Mouse (Mus musculus) intestine, postnatal 0 days (tissue): ENCODE measurements around the gene Il4i1. TPM values are rescaled to one million over a fixed set of nuclear protein-coding genes. Genes with fewer than 3 reads are reported as not detected.
A peak's percentile ranks its signal among the peaks of the same experiment; 100 is the strongest.

Experiments used
- ATAC-seq: fragments of 200-750 bp; cut with Nextera tagmentation; 2 replicates; pipeline ENCODE4 v1.8.0; 2017; ENCODE audit warnings: mild to moderate bottlenecking, moderate TSS enrichment, moderate library complexity
- H3K27ac ChIP-seq: fragments of 300-500 bp; sonication (generic); 2 replicates; pipeline ENCODE4 v1.5.1; 2014; ENCODE audit warnings: mild to moderate bottlenecking, low read depth, low read length, moderate library complexity
- H3K27me3 ChIP-seq: fragments of 300-500 bp; sonication (generic); replicated peaks from 2 replicates; pipeline ENCODE4 v1.6.1; 2014; ENCODE audit warnings: low read length, mixed read lengths; ENCODE audit not compliant: control insufficient read depth, insufficient read depth
- H3K36me3 ChIP-seq: fragments of 300-500 bp; sonication (generic); 2 replicates; pipeline ENCODE4 v1.6.1; 2014; ENCODE audit warnings: mild to moderate bottlenecking, moderate library complexity; ENCODE audit not compliant: control insufficient read depth, insufficient read depth
- H3K4me1 ChIP-seq: fragments of 300-500 bp; sonication (generic); replicated peaks from 2 replicates; pipeline ENCODE4 v1.6.1; 2014; ENCODE audit warnings: antibody characterized with exemption, low read length, mixed read lengths; ENCODE audit not compliant: control insufficient read depth, insufficient read depth
- H3K4me2 ChIP-seq: fragments of 300-500 bp; sonication (generic); replicated peaks from 2 replicates; pipeline ENCODE4 v1.6.1; 2014; ENCODE audit warnings: low read depth, mild to moderate bottlenecking, moderate library complexity
- H3K4me3 ChIP-seq: fragments of 300-500 bp; sonication (generic); 2 replicates; pipeline ENCODE4 v1.5.1; 2014; ENCODE audit warnings: low read depth, low read length
- H3K9ac ChIP-seq: fragments of 300-500 bp; sonication (generic); 2 replicates; pipeline ENCODE4 v1.6.1; 2014; ENCODE audit warnings: mild to moderate bottlenecking, low read depth, low read length
- H3K9me3 ChIP-seq: fragments of 300-500 bp; sonication (generic); 2 replicates; pipeline ENCODE4 v1.6.1; 2016; ENCODE audit warnings: mixed run types; ENCODE audit not compliant: control insufficient read depth
- CTCF ChIP-seq: sonication (generic); IDR thresholded peaks from 2 replicates; pipeline ENCODE4 v1.5.1; 2016; ENCODE audit warnings: low read depth, mild to moderate bottlenecking, control low read depth, antibody characterized with exemption, moderate library complexity
- WGBS: fragments of 180-500 bp; shearing (Covaris S2); extraction: QIAGEN DNeasy Blood & Tissue Kit; methylation state at CpG from one replicate; pipeline ENCODE4 v1.1.7; 2014; 5-methylcytosine and 5-hydroxymethylcytosine counted together
- polyA plus RNA-seq: library from polyadenylated mRNA; unstranded; fragments of >200 nt; fragmentation: Nextera tagmentation; extraction: Ambion mirVana; gene quantifications from 2 replicates; pipeline ENCODE4 v1.2.1, GENCODE M21; 2015

Il4i1 gene
- polyA plus RNA-seq, 1 experiment from 2014 or later, result 0.82 TPM

DNA sequence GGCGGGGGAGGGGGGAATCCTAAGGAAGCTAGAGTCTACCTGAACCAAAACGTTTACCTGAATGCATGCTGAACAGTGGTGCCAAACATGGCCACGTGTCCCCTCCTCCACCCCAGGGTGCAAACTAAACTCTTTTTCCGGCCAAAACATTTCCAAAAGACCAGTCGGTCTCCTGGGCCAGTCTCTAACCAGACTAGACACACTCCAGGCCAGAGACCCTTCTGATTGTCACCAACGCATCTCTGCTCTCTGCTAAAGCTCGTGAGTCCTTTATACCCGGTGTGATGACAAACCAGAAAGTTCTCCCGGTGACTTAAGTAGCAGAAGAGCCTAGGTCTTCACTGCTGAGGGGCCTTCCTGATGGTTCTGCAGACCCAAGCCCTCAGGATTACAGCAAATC is 51.6 kb downstream of the Il4i1 start:
- WGBS, result 41% methylated on average over 9 of the region's 9 CpGs
- H3K9ac ChIP-seq, result no peak overlapping the region
- peaks cover 27% of the 10 kb centered on the region for H3K4me1 ChIP-seq
- ATAC-seq, result no peak
- no peaks in the 10 kb centered on the region for H3K9me3 ChIP-seq
- no peak for TF ChIP-seq CTCF
- H3K4me2 ChIP-seq, result peak overlapping the region; percentile 79
- H3K4me3 ChIP-seq, result peak overlapping the region; percentile 86
- no peak overlapping the region for H3K27ac ChIP-seq
- H3K36me3 ChIP-seq, result peaks cover 25% of the 10 kb centered on the region
- no peaks in the 10 kb centered on the region for H3K27me3 ChIP-seq

DNA sequence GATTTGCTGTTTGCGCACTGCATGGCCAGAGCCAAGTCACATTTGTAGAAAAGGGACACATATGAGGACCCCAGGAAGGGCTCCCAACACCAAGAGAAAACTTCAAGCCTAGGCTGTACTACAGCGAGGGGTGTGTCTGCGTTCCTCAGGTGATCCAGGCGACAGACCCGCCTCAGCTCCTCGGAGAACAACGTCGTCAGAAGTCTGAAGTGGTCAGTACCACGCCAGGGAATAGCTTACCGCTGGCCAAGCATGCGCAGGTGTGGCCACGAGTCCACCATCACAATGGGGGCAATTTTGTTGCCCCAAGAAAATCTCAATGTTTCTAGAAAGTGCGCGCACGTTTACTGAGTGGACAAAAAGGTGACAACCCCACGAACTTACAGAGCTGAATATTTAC is 52.3 kb downstream of the Il4i1 start:
- Histone ChIP-seq H3K27ac (peak overlapping the region; percentile 98), H3K9me3 (no peaks in the 10 kb centered on the region), H3K4me1 (peaks cover 27% of the 10 kb centered on the region), H3K27me3 (no peaks in the 10 kb centered on the region), H3K4me2 (peak overlapping the region; percentile 79), H3K36me3 (peaks cover 18% of the 10 kb centered on the region), H3K4me3 (peak overlapping the region; percentile 86), H3K9ac (peak overlapping the region; percentile 95; the same call in 1 of the 2 replicates)
- WGBS, result 6% methylated on average over 16 of the region's 16 CpGs
- no peak for ATAC-seq
- no peak for TF ChIP-seq CTCF

DNA sequence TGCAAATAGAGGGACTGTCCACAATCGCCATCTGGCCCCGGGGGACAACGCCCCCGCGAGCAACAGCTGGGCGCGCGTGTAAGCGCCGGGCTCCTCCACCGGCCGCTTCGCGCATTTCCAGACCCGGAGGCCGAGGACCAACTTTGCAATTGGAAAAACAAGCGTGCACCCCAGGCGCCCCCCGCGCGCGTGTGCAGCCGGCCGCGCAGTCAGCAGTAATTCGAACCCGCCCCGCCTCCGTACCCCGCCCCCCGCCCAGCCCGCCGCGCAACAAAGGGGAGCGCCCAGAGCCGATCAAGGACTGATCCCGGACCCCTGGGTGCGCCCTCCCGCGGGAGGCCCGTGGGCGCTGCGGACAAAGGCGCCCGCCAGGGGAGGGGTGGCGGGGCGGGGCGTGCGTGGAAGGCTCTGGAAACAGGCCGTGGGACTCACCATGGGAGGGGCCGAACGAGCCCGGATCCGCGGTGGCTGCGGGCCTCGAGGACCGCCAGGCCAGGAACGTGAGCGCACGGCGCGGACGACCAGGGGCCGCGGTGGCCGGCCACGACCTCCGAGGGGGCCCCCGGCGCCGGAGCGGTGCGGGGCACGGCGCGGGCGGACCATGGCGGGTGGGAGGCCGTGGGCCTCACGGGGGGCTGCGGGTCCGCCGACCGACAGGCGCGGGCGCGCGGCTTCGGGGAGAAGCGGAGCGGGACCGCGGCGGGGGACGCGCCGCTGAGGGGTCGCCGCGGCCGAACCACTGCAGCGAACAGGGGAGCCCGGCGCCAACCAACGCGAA is 52.9 kb downstream of the Il4i1 start:
- Histone ChIP-seq H3K9ac (peak overlapping the region; percentile 95), H3K27ac (peak overlapping the region; percentile 98), H3K4me2 (peak overlapping the region; percentile 79), H3K27me3 (no peaks in the 10 kb centered on the region), H3K9me3 (no peaks in the 10 kb centered on the region), H3K4me3 (peak overlapping the region; percentile 86), H3K4me1 (peaks cover 27% of the 10 kb centered on the region), H3K36me3 (peaks cover 12% of the 10 kb centered on the region)
- TF ChIP-seq CTCF, result no peak
- under 1% methylated on average over 88 of the region's 108 CpGs for WGBS
- peak; percentile 34 for ATAC-seq

DNA sequence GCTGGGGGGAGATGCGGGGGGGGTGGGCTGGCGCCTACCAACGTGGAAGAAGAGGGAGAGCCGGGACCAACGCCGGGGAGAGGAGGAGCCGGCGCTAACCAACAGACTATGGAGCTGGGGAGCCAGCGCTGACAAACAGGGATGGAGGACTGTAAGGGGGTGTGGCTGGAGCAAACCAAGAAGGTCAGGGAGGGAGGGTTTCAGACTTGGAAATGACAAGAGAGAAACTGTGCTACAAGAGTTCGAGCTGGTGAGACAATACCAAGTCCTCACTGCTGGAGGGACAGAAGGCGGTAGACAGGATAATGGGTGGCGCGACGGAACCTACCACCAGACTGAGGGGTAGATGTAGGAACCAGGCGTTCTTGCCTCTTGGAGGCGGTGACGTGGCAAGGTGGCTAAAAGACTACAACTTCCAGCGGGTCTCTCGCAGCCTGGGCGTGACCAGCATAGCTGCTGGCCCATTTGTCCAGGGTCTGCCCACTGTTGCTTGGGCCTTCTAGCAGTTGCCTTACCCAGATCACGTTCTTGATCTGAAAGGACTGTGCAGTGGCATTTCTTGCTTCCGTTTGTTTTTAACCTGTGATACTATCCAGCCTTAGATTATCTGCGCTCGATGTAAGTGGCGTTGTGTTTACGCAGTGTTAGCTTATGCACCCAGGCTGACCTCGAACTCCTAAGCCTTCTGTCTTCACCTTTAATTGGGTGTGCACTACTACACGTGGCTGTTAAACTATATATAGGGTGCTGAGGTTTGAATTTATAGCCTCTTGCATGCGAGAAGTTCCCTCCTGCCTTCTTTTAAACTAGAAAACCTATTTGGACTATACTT is 53.7 kb downstream of the Il4i1 start, which contains the start of gene Ptov1:
Ptov1 (minus strand) TSS at position 92 of the 832 bp plus-strand sequence.
- Histone ChIP-seq H3K27ac (peak within 1 kb of the TSS; percentile 98), H3K4me3 (peak within 1 kb of the TSS; percentile 86), H3K9me3 (no peaks in the 10 kb centered on the region), H3K36me3 (peaks cover 4% of the 10 kb centered on the region), H3K9ac (peak within 1 kb of the TSS; percentile 95), H3K4me1 (peaks cover 27% of the 10 kb centered on the region), H3K27me3 (no peaks in the 10 kb centered on the region), H3K4me2 (peak within 1 kb of the TSS; percentile 79)
- ATAC-seq, result peak; percentile 89
- WGBS, result 3% methylated on average over 29 of the region's 29 CpGs
- peak; percentile 20; the same call in 1 of the 2 replicates for TF ChIP-seq CTCF

DNA sequence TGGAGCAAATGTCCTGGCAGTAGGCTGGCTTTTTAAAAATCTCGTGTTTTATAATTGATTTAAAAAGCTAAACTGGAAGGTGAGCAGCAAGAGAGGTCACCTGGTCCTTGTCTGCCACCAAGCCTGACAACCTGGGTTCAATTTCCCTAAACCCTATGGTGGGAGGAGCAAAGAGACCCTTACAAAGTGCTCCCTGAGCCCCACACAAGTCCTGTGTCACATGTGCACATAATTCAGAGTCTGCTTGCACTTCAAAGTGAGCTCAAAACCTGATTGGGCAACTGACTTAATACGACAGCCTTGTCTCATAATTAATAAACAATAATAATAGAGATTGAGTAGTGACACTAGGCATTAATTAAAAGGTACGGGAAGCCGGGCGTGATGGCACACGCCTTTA is 54.4 kb downstream of the Il4i1 start:
- H3K9ac ChIP-seq, result no peak overlapping the region
- WGBS, result 82% methylated on average over 6 of the region's 6 CpGs

DNA sequence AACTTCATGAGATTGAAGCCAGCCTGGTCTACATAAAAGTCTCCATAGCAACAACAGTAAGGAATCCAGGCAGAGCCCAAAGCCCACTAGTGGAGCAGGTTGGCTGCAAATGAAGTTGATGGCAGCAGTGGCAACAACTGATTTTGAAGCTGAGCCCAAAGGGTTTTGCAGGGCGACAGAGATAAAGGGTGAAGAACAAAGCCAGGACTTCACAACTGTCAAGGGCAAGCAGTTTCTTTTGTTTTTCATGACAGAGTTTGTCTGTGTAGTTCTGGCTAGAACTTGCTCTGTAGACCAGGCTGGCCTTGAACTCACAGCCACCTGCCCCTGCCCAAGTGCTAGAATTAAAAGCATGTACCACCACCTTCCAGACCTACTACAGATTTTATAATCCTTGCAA is 55.0 kb downstream of the Il4i1 start:
- Histone ChIP-seq H3K4me3 (no peak overlapping the region), H3K27ac (no peak overlapping the region), H3K27me3 (no peaks in the 10 kb centered on the region), H3K4me1 (peaks cover 18% of the 10 kb centered on the region), H3K4me2 (no peak overlapping the region), H3K36me3 (0 out of 2 replicates have a peak, but pooled peaks cover under 1% of the 10 kb centered on the region), H3K9me3 (no peaks in the 10 kb centered on the region), H3K9ac (no peak overlapping the region)
- ATAC-seq, result no peak
- WGBS, result 91% methylated on average over 1 of the region's 1 CpGs
- no peak for TF ChIP-seq CTCF

More for the DNA sequence above, 54.4 kb downstream of the Il4i1 start:
- H3K27me3 ChIP-seq, result no peaks in the 10 kb centered on the region
- 0 out of 2 replicates have a peak, but pooled peaks cover 3% of the 10 kb centered on the region for H3K36me3 ChIP-seq
- peaks cover 23% of the 10 kb centered on the region for H3K4me1 ChIP-seq
- peak overlapping the region; percentile 79; the same call in 1 of the 2 replicates for H3K4me2 ChIP-seq
- no peak for ATAC-seq
- H3K4me3 ChIP-seq, result no peak overlapping the region
- no peak for TF ChIP-seq CTCF
- H3K9me3 ChIP-seq, result no peaks in the 10 kb centered on the region
- H3K27ac ChIP-seq, result peak overlapping the region; percentile 98; the same call in 1 of the 2 replicates
